Mouse (Mus musculus) adrenal gland, adult 2 months (tissue): ENCODE data around the gene Isg20l2. TPM values are rescaled to one million over a fixed set of nuclear protein-coding genes. Genes with fewer than 3 reads are reported as not detected.
"Not testable (repeated sequence)": the region's sequence is repeated elsewhere in the genome, so short reads cannot be mapped to it uniquely, and the experiment has no call there.

ENCODE experiments used
- DNase-seq: peaks from one replicate; pipeline ENCODE4 v3.0.0; 2021
- long read RNA-seq: library from polyadenylated mRNA; stranded (forward); transcript quantifications from one replicate; pipeline ENCODE4 v2.0.0, GENCODE M21; 2021
- polyA plus RNA-seq: library from polyadenylated mRNA; depleted of rRNA; stranded (reverse); fragments of >200 nt; gene quantifications from 2 replicates; pipeline ENCODE4 v1.2.3, GENCODE M21; 2012; rRNA removed
- total RNA-seq, 2 experiments: library from RNA; stranded (reverse); gene quantifications; 2 replicates each; pipeline ENCODE4 v1.2.3; 2021

The Isg20l2 gene
- 10 to 100 TPM; 16.3 to 21.4 TPM for total RNA-seq
- polyA plus RNA-seq: 9.4 and 9.7 TPM in 2 replicates
- long read RNA-seq, transcript Isg20l2-201 (4 exons, 2,893 nt): major isoform, 6 of 11 reads
- long read RNA-seq, partial matches to known transcripts: 2 of 11 reads
- long read RNA-seq, other reads (novel, unspliced or antisense): 3 of 11 reads

DNA sequence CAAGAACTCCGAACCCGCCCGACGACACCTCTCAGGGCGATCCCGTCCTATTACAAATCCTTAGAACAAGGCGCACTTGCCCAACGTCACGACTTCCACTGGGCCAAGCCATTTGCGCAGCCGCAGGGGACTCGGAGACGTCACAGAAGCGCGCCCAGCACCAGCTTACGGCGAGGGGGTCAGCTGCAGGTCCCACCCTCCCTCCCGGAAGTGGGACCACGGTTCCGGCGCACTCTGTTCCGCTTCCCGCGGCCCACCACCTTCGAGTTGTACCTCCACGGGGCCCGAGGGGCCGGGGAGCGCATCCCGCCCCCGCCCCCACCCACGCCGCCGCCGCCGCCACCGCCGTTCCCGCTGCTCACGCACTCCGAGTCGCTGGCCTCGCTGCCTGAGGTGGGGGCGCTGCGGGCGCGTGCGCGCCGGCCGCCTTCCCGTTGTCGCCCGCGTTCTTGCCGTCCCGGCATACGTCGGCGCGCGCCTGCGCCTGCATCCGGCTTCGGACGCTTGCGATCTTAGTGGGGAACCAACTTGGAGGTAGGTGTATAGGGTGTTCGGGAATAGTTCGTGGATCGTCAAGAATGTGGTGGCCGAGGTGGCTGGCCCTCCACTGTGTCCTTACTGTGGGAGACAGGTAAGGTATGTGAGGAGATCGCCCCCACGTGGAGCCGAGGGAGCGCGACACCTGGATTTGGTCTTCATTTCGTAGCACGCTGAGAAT is at the start of gene Isg20l2, which contains the start of gene Rrnad1:
Isg20l2 (plus strand) TSS at position 237 of the 718 bp plus-strand sequence.
Rrnad1 (minus strand) TSS at position 640 of the 718 bp plus-strand sequence.
- peak; percentile 98 for DNase-seq

DNA sequence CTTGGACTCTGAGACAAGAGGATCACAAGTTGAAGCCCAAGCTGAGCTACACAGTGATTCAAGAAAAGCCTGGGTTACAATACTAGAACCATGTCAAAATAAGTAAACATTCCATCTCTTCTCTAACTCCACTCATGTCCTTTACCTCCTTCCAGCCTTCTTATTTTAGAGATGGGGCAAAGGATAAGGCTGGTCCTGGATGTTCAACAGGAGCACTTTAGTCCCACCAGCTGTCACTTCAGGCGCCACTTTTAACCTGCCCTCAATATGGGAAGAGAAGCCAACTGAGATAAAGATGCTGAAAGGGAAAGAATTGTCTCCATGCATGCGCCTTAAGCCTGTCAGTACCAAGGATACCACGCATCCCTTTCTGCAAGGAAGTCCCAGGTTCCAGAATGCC is 45.8 kb upstream of the Isg20l2 start:
- no peak for DNase-seq

DNA sequence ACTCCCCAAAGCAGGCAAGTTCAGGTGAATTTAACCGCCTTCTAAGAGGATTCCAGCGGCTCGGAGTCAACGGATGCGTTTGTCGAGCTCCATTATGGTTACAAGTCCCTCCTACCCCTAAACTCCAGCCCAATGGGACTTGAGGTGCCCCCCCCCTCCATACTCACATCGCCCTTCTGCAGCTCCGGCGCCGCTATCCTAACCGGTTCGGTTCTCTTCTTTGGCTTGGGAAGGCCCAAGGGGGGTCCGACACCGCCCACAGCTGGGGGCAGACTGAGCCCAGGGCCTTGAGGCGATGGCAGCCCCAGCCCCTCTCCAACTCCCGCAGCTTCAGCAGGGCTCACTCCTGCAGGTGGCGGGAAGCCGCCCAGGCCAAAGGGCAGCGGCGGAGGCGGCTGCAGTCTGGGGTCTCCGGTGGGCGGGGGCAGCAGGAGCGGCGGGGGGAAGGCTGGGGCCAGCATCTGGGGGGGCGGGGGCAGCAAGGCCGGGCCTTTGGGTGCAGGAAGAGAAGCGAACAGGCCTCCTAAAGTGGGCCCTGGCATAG is 45.3 kb upstream of the Isg20l2 start:
- DNase-seq: peak; percentile 61

DNA sequence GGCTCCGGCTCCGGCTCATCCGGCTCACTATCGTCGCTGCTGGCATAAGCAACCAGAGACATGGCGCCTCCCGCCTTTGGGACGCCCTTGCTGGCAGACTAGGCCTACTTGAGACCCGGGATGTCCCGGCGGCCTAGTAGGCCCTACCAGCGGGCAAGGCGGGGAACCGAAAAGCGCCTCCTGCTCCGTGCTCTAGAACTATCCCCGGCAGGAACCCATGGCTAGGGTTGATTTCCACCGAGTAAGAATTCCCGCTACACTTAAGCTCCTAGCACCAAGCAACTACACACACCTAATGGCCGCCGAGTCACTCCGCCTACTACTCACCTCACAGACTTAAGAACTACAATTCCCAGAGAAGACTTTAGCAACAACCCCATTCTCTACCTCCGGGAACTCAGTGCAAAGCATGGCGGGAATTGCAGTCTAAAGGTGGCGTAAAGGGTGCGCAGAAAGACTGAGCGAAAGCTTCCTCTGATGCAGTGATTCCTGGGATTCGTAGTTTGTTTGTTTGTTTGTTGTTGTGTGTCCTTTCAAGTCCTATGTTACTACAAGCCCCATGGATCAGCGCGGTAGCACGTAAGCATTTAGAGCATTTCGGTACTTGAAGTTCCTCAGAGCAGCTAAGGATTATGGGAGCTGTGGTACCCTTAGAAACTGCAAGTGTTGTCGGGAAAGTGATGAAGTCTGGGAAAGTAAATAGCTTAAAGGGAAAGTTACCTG is 44.7 kb upstream of the Isg20l2 start, which contains the start of gene Prcc:
Prcc (minus strand) TSS at position 328 of the 723 bp plus-strand sequence.
- DNase-seq: peak; percentile 95

DNA sequence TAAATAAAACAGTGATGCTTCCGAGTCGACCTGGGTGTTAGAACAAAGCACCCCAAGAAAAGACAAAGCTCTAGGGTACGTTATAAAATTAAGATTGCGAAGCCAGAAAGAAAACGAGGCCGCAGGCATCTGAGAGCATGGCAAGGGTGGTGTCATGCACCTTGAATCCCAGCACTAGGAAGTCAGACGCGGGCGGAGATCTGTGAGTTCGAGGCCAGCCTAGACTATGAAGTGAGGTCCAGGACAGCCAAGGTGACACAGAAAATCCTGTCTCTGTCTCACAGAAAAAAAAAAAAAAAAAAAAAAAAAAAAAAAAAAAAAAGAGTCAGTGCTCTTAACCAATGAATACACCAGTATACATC is 44.1 kb upstream of the Isg20l2 start:
- DNase-seq: no peak

DNA sequence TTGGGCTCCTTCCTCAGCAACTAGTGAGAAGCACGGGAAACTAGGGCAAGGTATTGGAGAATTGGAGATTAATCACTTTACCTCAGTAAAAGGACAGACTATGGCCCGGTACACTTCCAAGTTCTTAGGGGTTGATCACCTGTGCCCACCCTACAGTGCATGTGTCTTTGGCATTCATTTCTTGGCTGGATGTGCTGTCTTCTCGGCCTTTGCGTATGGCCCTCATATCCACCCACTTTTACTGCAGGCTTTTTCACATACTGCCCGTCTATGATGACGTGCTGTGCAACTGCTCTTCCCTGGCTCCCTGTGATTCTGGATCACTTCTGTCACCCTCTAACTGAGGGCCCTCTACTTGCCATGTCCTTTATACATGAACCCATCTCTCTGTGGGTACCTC is 43.7 kb upstream of the Isg20l2 start:
- no peak for DNase-seq

DNA sequence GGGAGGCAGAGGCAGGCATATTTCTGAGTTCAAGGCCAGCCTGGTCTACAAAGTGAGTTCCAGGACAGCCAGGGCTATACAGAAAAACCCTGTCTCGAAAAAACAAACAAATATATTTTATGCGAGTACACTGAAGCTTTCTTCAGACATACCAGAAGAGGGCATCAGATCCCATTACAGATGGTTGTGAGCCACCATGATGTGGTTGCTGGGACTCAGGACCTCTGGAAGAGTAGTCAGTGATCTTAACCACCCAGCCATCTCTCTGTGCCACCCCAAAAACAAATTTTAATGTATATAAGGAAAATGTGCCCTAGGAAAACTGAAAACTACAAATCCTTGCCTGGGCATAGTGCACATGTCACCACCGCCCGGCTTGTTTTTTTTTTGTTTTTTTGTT is 42.7 kb upstream of the Isg20l2 start:
- DNase-seq: not testable (repeated sequence)

DNA sequence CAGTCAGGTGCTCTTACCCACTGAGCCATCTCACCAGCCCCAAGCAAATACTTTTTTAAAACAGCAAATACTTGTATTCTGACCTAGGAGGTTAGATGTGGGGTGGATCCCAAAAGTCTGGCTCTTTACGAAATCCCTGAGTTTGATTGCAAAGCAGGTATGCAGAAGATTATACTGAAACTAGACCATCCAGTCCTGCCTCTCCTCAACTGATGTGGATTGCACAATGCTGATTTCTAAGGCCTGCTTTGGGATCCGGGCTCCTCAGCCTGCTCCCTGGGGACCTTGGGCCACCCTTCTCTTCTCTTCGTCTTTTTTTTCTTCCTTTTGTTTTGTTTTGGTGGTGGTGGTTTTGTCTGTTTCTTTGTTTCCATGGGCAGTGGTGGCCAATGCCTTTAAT is 38.6 kb upstream of the Isg20l2 start:
- DNase-seq: no peak

DNA sequence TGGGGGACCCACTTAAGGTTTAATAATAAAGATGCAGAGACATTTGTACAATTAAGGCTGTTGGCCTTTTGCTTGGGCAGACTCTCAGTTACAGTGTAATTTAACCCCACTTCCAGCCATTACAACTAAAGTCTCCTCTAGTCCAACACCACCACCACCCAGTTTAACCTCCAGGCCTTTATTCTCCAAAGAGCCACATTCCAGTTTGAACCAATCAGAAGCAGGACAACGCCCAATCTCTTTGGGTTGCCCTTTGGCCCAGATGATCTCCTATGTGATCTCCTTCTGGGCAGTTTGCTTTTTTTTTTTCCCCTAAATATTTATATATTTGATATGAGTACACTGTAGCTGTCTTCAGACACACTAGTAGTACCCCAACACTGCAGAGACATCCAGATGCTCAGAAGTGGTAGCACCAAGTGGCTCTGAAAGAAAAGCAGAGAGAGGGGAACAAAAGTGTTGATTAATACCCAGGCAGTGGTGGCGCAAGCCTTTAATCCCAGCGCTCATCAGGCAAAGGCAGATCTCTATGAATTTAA is 36.7 kb upstream of the Isg20l2 start:
- no peak for DNase-seq

DNA sequence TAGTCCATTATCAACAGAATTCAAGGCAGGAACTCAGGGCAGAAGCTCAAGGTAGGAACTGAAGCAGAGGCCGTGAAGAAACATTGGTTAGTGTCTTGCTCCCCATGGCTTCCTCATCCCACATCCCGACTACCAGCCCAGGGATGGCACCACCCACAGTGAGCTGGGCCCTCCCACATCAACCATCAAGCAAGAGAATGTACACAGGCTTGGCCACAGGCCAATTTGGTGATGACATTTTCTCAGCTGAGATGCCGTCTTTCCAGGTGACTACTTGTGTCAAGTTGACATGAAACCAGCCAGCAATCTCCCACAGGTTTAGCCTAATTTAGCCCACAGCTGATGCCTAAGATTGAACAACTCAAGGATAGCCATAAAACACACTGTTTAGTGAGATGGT is 30.8 kb upstream of the Isg20l2 start:
- no peak for DNase-seq

DNA sequence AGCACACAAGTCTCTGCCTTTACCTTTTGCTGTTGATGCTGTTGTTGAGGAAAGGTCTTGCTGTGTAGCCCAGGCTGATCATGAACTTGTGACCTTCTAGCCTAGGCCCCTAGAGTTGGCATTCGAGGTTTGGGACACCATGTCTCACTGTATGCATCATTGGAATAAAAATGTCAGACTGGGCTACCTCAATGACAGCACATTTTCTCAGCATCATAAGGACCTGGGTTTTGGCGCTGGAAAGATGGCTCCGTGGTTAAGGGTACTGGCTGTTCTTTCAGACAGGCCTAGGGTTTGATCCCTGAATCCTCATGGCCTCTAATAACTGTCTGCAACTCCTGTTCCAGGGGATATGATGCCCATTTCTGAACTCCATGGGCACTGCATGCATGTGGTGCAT is 30.3 kb upstream of the Isg20l2 start:
- no peak for DNase-seq

DNA sequence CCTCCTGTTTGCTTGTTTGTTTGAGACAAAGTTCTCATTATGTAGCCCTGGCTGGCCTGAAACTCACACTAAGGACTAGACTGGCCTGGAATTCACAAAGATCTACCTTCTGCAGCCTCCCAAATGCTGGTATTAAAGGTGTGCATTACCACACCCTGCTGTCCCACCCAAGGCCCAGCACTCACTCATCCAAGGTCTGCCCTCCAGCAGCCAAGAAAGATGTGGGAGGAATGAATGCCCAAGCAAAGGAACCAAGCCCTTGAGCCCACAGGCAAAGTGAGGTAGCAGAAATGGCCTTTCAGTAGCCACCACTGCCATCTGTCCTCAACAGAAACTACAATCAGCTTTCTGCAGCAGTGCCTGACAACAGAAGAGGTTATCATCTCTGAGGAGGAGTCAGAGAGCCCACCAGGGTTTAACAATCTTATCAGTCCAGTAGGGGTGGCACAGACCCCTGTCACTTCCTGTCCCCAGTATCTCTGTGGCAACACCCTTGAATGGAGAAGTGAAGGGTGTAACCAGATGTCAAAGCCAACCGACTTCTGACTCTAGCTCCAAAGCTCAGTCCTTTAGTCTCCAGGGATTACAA is 29.0 kb upstream of the Isg20l2 start:
- DNase-seq: no peak

DNA sequence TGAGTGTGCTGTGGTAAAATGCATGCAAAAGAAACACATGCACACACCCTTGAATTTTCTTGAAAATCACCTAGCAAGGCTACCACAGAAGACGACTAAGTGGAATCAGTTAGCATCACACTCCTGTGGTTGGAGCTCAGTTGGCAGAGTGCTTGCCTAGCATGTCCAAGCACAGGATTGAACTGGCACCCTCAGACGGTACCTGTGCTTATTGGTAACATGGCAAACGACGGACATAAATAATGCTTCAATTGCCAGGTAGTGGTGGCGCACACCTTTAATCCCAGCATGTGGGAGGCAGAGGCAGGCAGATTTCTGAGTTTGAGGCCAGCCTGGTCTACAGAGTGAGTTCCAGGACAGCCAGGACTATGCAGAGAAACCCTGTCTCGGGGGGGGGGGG is 28.2 kb upstream of the Isg20l2 start:
- not testable (repeated sequence) for DNase-seq

DNA sequence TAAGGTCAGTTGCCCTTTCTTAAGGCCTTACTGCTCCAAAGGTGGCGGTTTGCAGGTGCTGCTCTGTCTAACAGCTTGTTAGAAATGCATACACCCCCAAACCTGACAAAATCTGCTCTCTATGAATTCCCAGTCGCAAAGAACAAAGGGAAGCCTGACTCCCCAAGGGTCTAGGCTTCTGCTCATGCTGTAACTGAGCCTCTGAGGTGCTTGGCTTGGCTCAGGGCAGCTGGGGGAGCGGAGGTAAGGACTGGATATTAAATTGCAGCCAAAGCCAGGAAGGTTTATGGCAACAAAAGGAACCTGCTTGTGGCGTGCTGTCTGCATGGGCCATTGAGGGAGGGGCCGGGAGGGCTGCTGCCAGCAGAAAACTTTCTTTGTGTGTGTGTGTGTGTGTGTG is 26.3 kb upstream of the Isg20l2 start:
- no peak for DNase-seq

DNA sequence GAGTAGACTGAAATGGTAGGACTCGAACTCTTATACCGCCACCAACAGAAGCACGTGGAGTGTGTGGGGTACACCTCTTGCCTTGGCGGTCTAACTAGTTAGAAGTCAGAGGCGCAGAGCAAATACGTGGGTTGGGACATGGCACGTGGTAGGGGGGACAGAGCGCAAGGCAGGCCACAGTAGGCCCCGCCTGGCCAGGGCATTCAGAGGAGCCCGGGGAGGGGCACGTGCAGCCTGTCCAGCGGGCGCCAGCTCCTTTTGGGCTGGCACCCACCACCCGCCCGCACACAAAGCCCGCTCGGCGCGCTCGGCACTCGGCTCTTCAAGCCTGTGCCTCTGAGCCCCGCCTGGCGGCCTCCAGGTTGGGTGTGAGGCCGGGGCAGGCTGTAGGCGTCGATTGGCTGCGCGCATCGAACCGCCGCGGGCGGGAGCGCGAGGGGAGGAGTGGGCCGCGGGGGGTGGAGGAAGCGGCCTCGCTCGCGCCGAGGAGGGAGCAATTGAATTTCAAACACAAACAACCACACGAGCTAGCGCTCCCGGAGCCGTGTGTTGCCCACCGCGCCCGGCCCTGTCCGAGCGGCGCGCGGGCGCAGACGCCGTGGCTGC is 24.1 kb upstream of the Isg20l2 start, which contains the start of gene Hdgf:
Hdgf (plus strand) TSS at position 442 of the 606 bp plus-strand sequence.
- DNase-seq: peak; percentile 98

DNA sequence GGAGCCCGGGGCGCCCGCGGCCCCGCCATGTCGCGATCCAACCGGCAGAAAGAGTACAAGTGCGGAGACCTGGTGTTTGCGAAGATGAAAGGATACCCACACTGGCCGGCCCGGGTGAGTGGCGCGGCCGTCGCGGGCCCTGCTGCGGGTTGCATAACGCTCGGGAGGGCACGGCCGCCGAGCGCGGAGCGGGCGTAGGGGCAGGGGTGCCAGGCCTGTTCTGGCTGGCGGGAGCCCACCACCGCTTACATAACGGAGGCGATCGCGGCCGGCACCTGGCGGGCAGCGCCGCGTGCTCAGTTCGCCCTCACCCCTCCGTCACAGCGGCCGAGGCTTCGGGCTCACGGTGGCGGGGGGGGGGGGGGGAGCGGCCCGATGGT is 23.5 kb upstream of the Isg20l2 start:
- peak; percentile 81 for DNase-seq

DNA sequence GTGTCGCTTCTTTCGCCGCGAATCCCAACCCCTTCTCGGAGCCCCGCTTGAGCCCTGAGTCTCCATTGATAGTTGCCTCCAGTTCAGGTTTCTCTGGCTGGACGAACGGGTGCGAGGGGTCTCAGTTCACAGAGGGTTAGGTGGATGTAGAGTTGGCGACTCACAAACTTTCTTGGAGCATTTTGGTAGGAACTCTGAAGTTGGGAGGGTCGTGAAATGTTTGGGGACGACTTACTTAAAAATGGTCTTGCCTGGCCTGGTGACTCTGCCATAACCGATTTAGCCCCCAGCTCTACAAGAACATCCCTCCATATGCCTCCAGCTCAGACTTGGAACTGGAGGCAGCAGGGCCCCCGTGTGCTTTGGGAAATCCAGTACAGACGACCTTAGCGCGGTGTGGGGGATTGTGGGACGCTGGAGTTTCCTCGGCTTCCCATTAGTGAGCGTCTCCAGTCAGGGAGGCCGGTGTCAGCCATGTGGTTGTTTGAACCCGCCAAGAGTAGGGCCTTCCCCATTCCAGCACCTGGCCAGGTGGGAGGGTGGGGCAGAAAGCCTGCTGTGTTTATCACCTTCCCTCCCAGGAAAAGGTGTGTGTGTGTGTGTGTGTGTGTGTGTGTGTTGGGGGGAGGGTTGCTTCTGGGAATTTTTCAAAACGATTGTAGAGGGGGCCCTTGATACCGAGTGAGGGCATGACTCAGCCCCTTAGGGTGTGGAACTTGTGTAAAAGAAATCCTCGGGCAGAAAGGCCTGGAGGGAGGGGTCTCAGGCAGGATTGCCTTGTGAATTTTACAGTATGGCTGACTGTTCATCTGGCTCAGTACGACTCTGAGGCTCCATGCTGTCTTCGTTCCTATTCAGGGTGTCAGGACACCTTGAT is 22.9 kb upstream of the Isg20l2 start:
- DNase-seq: peak; percentile 63

DNA sequence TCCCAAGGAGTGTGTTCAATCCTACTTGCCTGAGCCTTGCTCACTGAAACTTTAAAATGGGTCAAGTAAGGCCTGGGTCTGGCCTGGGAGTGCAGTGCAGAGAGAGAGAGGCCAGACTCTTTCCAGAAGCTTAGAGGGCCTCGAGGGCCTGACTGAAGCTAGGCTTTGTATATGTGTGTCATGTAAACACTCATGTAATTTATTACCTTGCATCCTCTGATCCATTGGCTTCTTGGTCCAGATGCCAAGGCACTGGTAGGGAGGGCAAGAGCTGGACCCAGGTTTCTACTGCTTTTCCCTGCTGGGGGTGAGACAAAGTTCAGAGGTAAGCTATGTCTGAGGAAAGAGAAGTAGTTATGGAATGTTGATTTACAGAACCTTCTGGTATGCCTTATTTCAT is 22.2 kb upstream of the Isg20l2 start:
- DNase-seq: peak; percentile 51

DNA sequence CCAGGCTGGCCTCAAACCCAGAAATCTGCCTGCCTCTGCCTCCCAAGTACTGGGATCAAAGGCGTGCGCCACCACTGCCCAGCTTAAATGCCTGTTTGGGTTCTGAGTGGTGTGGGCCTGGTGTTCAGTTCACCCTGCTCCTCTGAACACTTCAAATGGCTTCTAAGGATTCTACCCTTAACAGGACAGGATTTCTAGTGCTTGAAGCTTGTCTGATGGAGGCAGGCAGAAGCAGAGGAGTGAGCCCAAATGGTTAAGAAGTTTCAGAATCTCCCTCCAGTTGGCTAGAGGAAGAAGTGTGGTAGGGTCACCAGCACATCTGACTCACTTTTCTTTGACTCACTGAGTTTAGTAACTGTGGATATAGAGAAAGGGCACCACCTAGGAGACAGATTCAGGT is 20.7 kb upstream of the Isg20l2 start:
- peak; percentile 29 for DNase-seq

DNA sequence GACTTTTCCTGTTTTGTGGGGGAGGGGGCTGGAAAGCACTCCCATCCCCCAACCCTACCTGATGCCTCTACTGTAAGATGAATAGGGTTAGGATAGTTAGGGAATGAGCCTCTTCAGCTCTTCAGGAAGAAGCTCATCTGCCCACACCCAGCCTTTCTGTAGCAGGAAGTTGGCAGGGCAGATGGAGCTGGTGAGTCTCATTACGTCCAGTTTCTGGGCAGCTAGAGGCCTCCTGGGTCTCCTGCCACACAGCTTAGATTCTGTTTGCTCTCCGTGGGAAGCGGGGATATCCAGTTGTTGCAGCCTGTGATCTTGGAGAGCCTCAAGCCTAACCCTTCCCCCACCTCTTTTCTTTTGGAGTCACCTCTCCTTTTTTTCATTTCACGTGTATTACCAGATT is 20.2 kb upstream of the Isg20l2 start:
- no peak for DNase-seq
